Mouse (Mus musculus): ENCODE data around the gene Lipe. TPM values are rescaled to one million over a fixed set of nuclear protein-coding genes. Genes with fewer than 3 reads are reported as not detected.

The Lipe gene
- total and polyA plus RNA-seq, 3 experiments = 4.5 to 15.4 TPM; not detected in 1

DNA sequence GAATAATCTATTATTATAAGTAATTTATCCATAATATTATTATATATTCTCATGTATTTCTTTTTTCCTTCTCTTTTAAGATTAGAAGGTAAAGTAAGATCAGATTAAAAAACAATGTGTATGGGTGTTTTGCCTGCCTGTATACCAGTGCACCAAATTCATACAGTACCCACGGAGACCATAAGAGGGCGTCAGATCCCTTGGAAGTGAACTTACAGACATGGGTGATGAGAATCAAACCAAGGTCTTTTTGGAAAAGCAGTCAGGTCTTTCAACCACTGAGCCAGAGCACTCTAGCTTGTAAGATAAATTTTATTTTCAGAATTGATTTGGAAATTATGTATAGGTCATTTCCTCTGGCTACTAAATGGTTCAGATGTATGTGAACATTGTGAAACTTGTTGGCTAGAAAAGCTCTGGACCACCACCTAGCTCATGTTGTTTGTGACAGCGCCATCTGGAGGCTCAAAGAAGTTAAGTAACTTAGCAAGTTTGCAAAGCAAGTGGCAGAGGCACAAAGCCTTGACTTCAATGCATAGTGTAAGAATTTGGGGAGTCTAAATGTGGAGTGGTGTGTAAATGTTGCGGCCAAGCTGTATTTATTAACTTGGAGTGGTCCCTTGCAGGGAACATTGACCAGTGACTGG is 10.7 kb upstream of the Lipe start:
- Histone ChIP-seq H3K27me3 (ENCODE audit: control insufficient read depth in 1 of 2, insufficient read depth in 2 of 2, low read length in 2 of 2) (no peaks in the 10 kb centered on the region), H3K4me3 (ENCODE audit: control insufficient read depth in 1 of 2, insufficient read depth in 1 of 2, low read depth in 2 of 2, low read length in 2 of 2) (no peak overlapping the region), H3K9ac (ENCODE audit: control insufficient read depth, low read depth, low read length, poor library complexity, severe bottlenecking) (no peak overlapping the region), H3K27ac (ENCODE audit: control insufficient read depth, low read depth, low read length) (no peak overlapping the region), H3K79me2 (ENCODE audit: control insufficient read depth, insufficient read depth, low read length, poor library complexity) (no peaks in the 10 kb centered on the region), H3K4me1 (ENCODE audit: control insufficient read depth in 1 of 2, insufficient read depth in 2 of 2, low read length in 2 of 2) (no peaks in the 10 kb centered on the region), H3K36me3 (ENCODE audit: control insufficient read depth in 1 of 2, insufficient read depth in 2 of 2, low read length in 2 of 2) (no peaks in the 10 kb centered on the region), H3K9me3 (replicated peaks; ENCODE audit: insufficient read depth, low read length) (no peaks in the 10 kb centered on the region)
- DNase-seq (ENCODE audit: low read depth, low spot score) = peak; percentile 85
- TF ChIP-seq SIN3A (IDR thresholded peaks at IDR 0.05; ENCODE audit: low read length) (no peak), TBP (IDR thresholded peaks at IDR 0.05; ENCODE audit: low read depth, low read length) (no peak), CTCF (IDR thresholded peaks at IDR 0.05 in 2 of 3, conservative IDR thresholded peaks at IDR 0.05 in 1 of 3; ENCODE audit: control insufficient read depth in 1 of 3, insufficient read depth in 1 of 3, low read depth in 2 of 3, low read length in 3 of 3, poor library complexity in 1 of 3, severe bottlenecking in 1 of 3) (peak; percentile 55 to 76 (median 57)), JUND (IDR thresholded peaks at IDR 0.05; ENCODE audit: low read depth, low read length) (no peak), SMC3 (IDR thresholded peaks at IDR 0.05; ENCODE audit: low read depth, low read length) (peak; percentile 67), RAD21 (IDR thresholded peaks at IDR 0.05; ENCODE audit: low read depth, low read length) (peak; percentile 42), ZC3H11A (IDR thresholded peaks at IDR 0.05; ENCODE audit: low read depth, low read length) (peak; percentile 21; the same call in 1 of the 2 replicates)

DNA sequence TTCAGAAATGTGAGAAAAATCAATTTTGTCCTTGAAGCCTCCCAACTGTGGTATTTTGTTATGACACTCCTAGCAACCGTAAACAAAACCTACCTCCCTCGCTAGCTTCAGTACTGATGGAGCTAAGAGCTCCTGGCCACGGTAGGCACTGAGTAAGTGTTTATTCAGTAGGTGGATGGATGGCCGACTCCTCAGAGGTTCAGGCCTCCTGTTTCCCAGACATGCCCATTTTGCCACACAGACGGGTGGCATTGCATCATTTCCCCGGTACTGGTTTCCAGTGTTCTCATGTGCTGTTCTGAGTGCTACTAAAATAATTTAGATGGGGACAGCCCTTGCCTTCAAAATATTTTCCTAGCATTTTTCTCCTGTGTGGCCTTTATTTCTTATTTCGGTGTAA is 8.0 kb upstream of the Lipe start:
- H3K36me3 ChIP-seq (ENCODE audit: control insufficient read depth in 1 of 2, insufficient read depth in 2 of 2, low read length in 2 of 2) = peaks cover 0 to 6% of the 10 kb centered on the region in 2 experiments; a peak in 2 of 4 replicates

DNA sequence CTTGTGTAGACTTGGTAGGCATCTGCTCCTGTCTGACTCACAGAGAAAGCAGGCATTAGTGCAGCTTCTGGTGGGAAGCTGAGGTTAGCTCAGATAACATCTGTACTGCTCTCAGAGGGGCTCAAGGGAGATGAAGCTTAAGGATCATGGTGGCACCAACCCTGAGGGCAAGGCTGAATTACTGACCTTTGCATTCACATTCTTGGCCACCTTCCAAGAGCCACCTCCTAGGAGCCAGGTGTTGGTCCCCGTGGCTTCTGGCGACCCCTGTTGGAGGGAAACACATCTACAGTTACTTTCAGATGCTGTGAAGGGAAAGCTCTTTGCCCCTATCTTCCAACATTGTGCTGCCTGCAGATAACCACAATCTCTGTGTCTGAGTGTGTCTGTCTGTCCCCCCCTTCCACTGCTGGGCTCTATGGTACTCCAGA is 4.2 kb upstream of the Lipe start:
- peaks cover 0 to 5% of the 10 kb centered on the region in 2 experiments; a peak in 1 of 4 replicates for H3K4me1 ChIP-seq (ENCODE audit: control insufficient read depth in 1 of 2, insufficient read depth in 2 of 2, low read length in 2 of 2)
- H3K27me3 ChIP-seq (ENCODE audit: control insufficient read depth in 1 of 2, insufficient read depth in 2 of 2, low read length in 2 of 2) = no peaks in the 10 kb centered on the region
- no peaks in the 10 kb centered on the region for H3K79me2 ChIP-seq (ENCODE audit: control insufficient read depth, insufficient read depth, low read length, poor library complexity)
- peaks cover 0 to 6% of the 10 kb centered on the region in 2 experiments; a peak in 2 of 4 replicates for H3K36me3 ChIP-seq (ENCODE audit: control insufficient read depth in 1 of 2, insufficient read depth in 2 of 2, low read length in 2 of 2)
- H3K9me3 ChIP-seq (replicated peaks; ENCODE audit: insufficient read depth, low read length) = no peaks in the 10 kb centered on the region
- no peak overlapping the region for H3K27ac ChIP-seq (ENCODE audit: control insufficient read depth, low read depth, low read length)
- H3K9ac ChIP-seq (ENCODE audit: control insufficient read depth, low read depth, low read length, poor library complexity, severe bottlenecking) = no peak overlapping the region
- H3K4me3 ChIP-seq (ENCODE audit: control insufficient read depth in 1 of 2, insufficient read depth in 1 of 2, low read depth in 2 of 2, low read length in 2 of 2) = no peak overlapping the region
- DNase-seq (ENCODE audit: low read depth, low spot score) = peak; percentile 68
- TF ChIP-seq ZC3H11A (IDR thresholded peaks at IDR 0.05; ENCODE audit: low read depth, low read length) = no peak
- peak; percentile 79 for TF ChIP-seq TCF12 (IDR thresholded peaks at IDR 0.05; ENCODE audit: low read depth, low read length)
- TF ChIP-seq POLR2AphosphoS2 (IDR thresholded peaks at IDR 0.05; ENCODE audit: low read length) = no peak
- TF ChIP-seq HCFC1 (IDR thresholded peaks at IDR 0.05; ENCODE audit: low read depth, low read length) = no peak
- no peak for TF ChIP-seq ZKSCAN1 (IDR thresholded peaks at IDR 0.05; ENCODE audit: low read depth, low read length)
- peak; percentile 65 to 70 for TF ChIP-seq EP300 (IDR thresholded peaks at IDR 0.05; ENCODE audit: low read depth in 1 of 2, low read length in 2 of 2)
- TF ChIP-seq RCOR1 (IDR thresholded peaks at IDR 0.05; ENCODE audit: low read depth, low read length) = peak; percentile 63; the same call in 1 of the 2 replicates
- TF ChIP-seq NELFE (IDR thresholded peaks at IDR 0.05; ENCODE audit: low read depth, low read length) = no peak
- TF ChIP-seq MAFK (IDR thresholded peaks at IDR 0.05; ENCODE audit: borderline replicate concordance, low read depth, low read length) = no peak
- TF ChIP-seq POLR2A (IDR thresholded peaks at IDR 0.05; ENCODE audit: control insufficient read depth in 1 of 2, insufficient read depth in 1 of 2, low read depth in 1 of 2, low read length in 2 of 2, poor library complexity in 1 of 2) = no peak
- no peak for TF ChIP-seq JUND (IDR thresholded peaks at IDR 0.05; ENCODE audit: low read depth, low read length)
- no peak for TF ChIP-seq SIN3A (IDR thresholded peaks at IDR 0.05; ENCODE audit: low read length)
- no peak for TF ChIP-seq CHD1 (IDR thresholded peaks at IDR 0.05; ENCODE audit: low read depth, low read length)
- no peak for TF ChIP-seq TBP (IDR thresholded peaks at IDR 0.05; ENCODE audit: low read depth, low read length)
- no peak for TF ChIP-seq USF2 (IDR thresholded peaks at IDR 0.05; ENCODE audit: borderline replicate concordance in 1 of 2, insufficient read depth in 1 of 2, low read depth in 1 of 2, low read length in 2 of 2)
- TF ChIP-seq CHD2 (IDR thresholded peaks at IDR 0.05; ENCODE audit: low read length) = no peak
- TF ChIP-seq MEF2A (IDR thresholded peaks at IDR 0.05; ENCODE audit: extremely low read depth, insufficient replicate concordance, low read depth, low read length, poor library complexity, severe bottlenecking) = no peak
- TF ChIP-seq MAX (IDR thresholded peaks at IDR 0.05; ENCODE audit: low read length) = no peak
- TF ChIP-seq RAD21 (IDR thresholded peaks at IDR 0.05; ENCODE audit: low read depth, low read length) = peak; percentile 58
- no peak for TF ChIP-seq ZNF384 (IDR thresholded peaks at IDR 0.05; ENCODE audit: low read depth, low read length)
- no peak for TF ChIP-seq E2F4 (IDR thresholded peaks at IDR 0.05; ENCODE audit: borderline replicate concordance, low read depth, low read length)

More for the DNA sequence above, 8.0 kb upstream of the Lipe start:
- no peaks in the 10 kb centered on the region for H3K27me3 ChIP-seq (ENCODE audit: control insufficient read depth in 1 of 2, insufficient read depth in 2 of 2, low read length in 2 of 2)
- no peaks in the 10 kb centered on the region for H3K79me2 ChIP-seq (ENCODE audit: control insufficient read depth, insufficient read depth, low read length, poor library complexity)
- H3K4me1 ChIP-seq (ENCODE audit: control insufficient read depth in 1 of 2, insufficient read depth in 2 of 2, low read length in 2 of 2) = peaks cover 0 to 5% of the 10 kb centered on the region in 2 experiments; a peak in 1 of 4 replicates
- no peak overlapping the region for H3K4me3 ChIP-seq (ENCODE audit: control insufficient read depth in 1 of 2, insufficient read depth in 1 of 2, low read depth in 2 of 2, low read length in 2 of 2)
- no peak overlapping the region for H3K27ac ChIP-seq (ENCODE audit: control insufficient read depth, low read depth, low read length)
- H3K9ac ChIP-seq (ENCODE audit: control insufficient read depth, low read depth, low read length, poor library complexity, severe bottlenecking) = no peak overlapping the region
- DNase-seq (ENCODE audit: low read depth, low spot score) = no peak
- TF ChIP-seq TCF12 (IDR thresholded peaks at IDR 0.05; ENCODE audit: low read depth, low read length) (no peak), MYB (IDR thresholded peaks at IDR 0.05; ENCODE audit: low read depth, low read length) (no peak), ZC3H11A (IDR thresholded peaks at IDR 0.05; ENCODE audit: low read depth, low read length) (no peak), NELFE (IDR thresholded peaks at IDR 0.05; ENCODE audit: low read depth, low read length) (no peak), RCOR1 (IDR thresholded peaks at IDR 0.05; ENCODE audit: low read depth, low read length) (no peak)
- no peaks in the 10 kb centered on the region for H3K9me3 ChIP-seq (replicated peaks; ENCODE audit: insufficient read depth, low read length)

All from MEL (cell line).